Mouse (Mus musculus) MEL (cell line): ENCODE data around the gene Gas8. TPM values are rescaled to one million over a fixed set of nuclear protein-coding genes. Genes with fewer than 3 reads are reported as not detected.
A peak's percentile ranks its signal among the peaks of the same experiment; 100 is the strongest.
"Not testable (repeated sequence)": the region's sequence is repeated elsewhere in the genome, so short reads cannot be mapped to it uniquely, and the experiment has no call there.

Experiments used
- DNase-seq: peaks from one replicate; pipeline ENCODE4 v3.0.0; 2011; ENCODE audit warnings: low read depth, low spot score
- H3K27ac ChIP-seq: 2 replicates; pipeline ENCODE4 v1.5.1; 2012; ENCODE audit warnings: low read depth, mild to moderate bottlenecking, control low read depth, low read length, moderate library complexity; ENCODE audit not compliant: control insufficient read depth
- H3K27me3 ChIP-seq, 2 experiments: fragments of 150-350 bp in 1 of 2; sonication (generic) in 1 of 2; 2 replicates each; pipeline ENCODE4 v1.6.1; 2012; ENCODE audit warnings: low read length in 2 of 2, mild to moderate bottlenecking in 2 of 2, improper control_type of control experiment in 1 of 2, moderate library complexity in 1 of 2; ENCODE audit not compliant: insufficient read depth in 2 of 2, control insufficient read depth in 1 of 2
- H3K36me3 ChIP-seq, 2 experiments: 2 replicates each; pipeline ENCODE4 v1.6.1; 2012 to 2014; ENCODE audit warnings: low read length in 2 of 2, improper control_type of control experiment in 1 of 2, inconsistent platforms in 1 of 2, mild to moderate bottlenecking in 1 of 2; ENCODE audit not compliant: insufficient read depth in 2 of 2, control insufficient read depth in 1 of 2
- H3K4me1 ChIP-seq, 2 experiments: fragments of 150-350 bp in 1 of 2; sonication (generic) in 1 of 2; 2 replicates each; pipeline ENCODE4 v1.6.1; 2012; ENCODE audit warnings: low read length in 2 of 2, improper control_type of control experiment in 1 of 2, mild to moderate bottlenecking in 1 of 2; ENCODE audit not compliant: insufficient read depth in 2 of 2, control insufficient read depth in 1 of 2
- H3K4me3 ChIP-seq, 2 experiments: fragments of 150-350 bp in 1 of 2; sonication (generic) in 1 of 2; 2 replicates each; pipeline ENCODE4 v1.5.1; 2012; ENCODE audit warnings: low read depth in 2 of 2, low read length in 2 of 2, mild to moderate bottlenecking in 2 of 2, moderate library complexity in 2 of 2, control low read depth in 1 of 2, improper control_type of control experiment in 1 of 2; ENCODE audit not compliant: control insufficient read depth in 1 of 2, insufficient read depth in 1 of 2
- H3K79me2 ChIP-seq: 2 replicates; pipeline ENCODE4 v1.6.1; 2012; ENCODE audit warnings: mild to moderate bottlenecking, low read length, moderate library complexity; ENCODE audit not compliant: control insufficient read depth, poor library complexity, insufficient read depth
- H3K9ac ChIP-seq: 2 replicates; pipeline ENCODE4 v1.6.1; 2012; ENCODE audit warnings: low read depth, mild to moderate bottlenecking, control low read depth, low read length, moderate library complexity; ENCODE audit not compliant: control insufficient read depth, poor library complexity, severe bottlenecking
- H3K9me3 ChIP-seq: fragments of 150-350 bp; sonication (generic); replicated peaks from 2 replicates; pipeline ENCODE4 v1.6.1; 2012; ENCODE audit warnings: mild to moderate bottlenecking, low read length, improper control_type of control experiment, moderate library complexity; ENCODE audit not compliant: insufficient read depth
- TBP ChIP-seq: IDR thresholded peaks from 2 replicates; pipeline ENCODE4 v1.8.0; 2011; ENCODE audit warnings: low read depth, low read length, improper control_type of control experiment
- polyA plus RNA-seq, 2 experiments: library from polyadenylated mRNA; stranded (reverse) in 1 of 2; unstranded in 1 of 2; fragments of >175 nt in 1 of 2; fragments of >200 nt in 1 of 2; gene quantifications; 2 replicates each; pipeline versions ENCODE4 v1.2.1 to v1.2.4; 2012; ENCODE audit warnings: low replicate concordance in 2 of 2, low read depth in 1 of 2; ENCODE audit not compliant: insufficient read length in 2 of 2, insufficient read depth in 1 of 2, missing spikeins in 1 of 2
- total RNA-seq: library from RNA; depleted of rRNA; stranded (reverse); fragments of 300-350 nt; gene quantifications from 2 replicates; pipeline ENCODE4 v1.2.3, GENCODE M21; 2012; rRNA removed

Gas8 gene
- total and polyA plus RNA-seq, 3 experiments = 14.4 to 179 (median 20.8) TPM

DNA sequence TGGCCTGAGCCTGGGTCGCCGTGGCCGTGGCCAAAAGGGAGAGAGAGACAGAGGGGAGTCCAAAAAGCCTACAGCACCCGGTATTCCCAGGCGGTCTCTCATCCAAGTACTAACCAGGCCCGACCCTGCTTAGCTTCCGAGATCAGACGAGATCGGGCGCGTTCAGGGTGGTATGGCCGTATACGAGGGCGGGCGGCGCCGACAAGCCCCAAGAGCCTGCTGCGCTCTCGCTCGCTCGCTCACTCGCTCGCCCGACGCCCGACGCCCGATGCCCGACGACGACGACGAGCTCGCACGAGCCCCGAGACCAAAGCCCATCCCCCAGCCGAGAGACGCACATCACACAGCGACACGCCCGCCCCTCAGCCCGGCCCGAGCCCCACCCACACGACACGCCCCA lies 45.6 kb downstream of the Gas8 start:
- H3K79me2 ChIP-seq, H3K27ac ChIP-seq, H3K4me1 ChIP-seq, DNase-seq, H3K27me3 ChIP-seq, H3K9ac ChIP-seq, H3K36me3 ChIP-seq, H3K4me3 ChIP-seq, H3K9me3 ChIP-seq: not testable (repeated sequence)
- peak; percentile 63 for TF ChIP-seq TBP

DNA sequence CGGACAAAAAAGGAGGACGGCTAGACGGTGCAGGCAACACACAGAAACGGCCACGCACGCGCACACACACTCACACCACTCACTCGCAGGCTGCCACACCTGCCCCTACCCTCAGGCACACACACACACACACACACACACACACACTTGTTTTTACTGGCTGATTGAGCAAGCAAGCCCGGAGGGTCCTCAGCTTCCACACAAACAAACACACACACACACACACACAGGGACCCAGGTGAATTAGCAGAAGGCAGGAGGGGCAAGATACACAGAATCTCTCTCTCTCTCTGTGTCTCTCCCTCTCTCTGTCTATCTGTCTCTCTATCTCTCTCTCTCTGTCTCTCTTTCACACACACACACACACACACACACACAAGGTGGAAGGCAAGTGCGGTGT lies 56.8 kb downstream of the Gas8 start:
- not testable (repeated sequence) for H3K27ac ChIP-seq, H3K9ac ChIP-seq, DNase-seq, H3K9me3 ChIP-seq, H3K4me1 ChIP-seq, H3K36me3 ChIP-seq, H3K4me3 ChIP-seq, H3K27me3 ChIP-seq, H3K79me2 ChIP-seq

Other genes with a start within 250 kb of the Gas8 start
- 22.9 and 32.2 TPM in 2 replicates for gene Fanca, start 200.3 kb upstream of the Gas8 start, total RNA-seq
- gene Fanca, start 200.3 kb upstream of the Gas8 start, polyA plus RNA-seq = 10 to 100 TPM in 1 of 2 experiments, not detected in 1; 75.9 TPM
- gene Spire2, start 186.1 kb upstream of the Gas8 start, total RNA-seq = 1.1 and 2.8 TPM in 2 replicates
- 1 to 10 TPM in 1 of 2 experiments, not detected in 1; 5.4 TPM for gene Spire2, start 186.1 kb upstream of the Gas8 start, polyA plus RNA-seq
- 107 TPM in 2 replicates for gene Tcf25, start 145.1 kb upstream of the Gas8 start, total RNA-seq
- gene Tcf25, start 145.1 kb upstream of the Gas8 start, polyA plus RNA-seq = 100 to 1,000 TPM in 1 of 2 experiments, not detected in 1; 327 TPM
- gene Mc1r, start 111.7 kb upstream of the Gas8 start, total RNA-seq = 0.31 and 0.36 TPM in 2 replicates
- gene Mc1r, start 111.7 kb upstream of the Gas8 start, polyA plus RNA-seq = under 1 TPM in 1 of 2 experiments, not detected in 1; 0.45 TPM
- gene Tubb3, start 107.4 kb upstream of the Gas8 start, total RNA-seq = 0.69 TPM in 2 replicates
- gene Tubb3, start 107.4 kb upstream of the Gas8 start, polyA plus RNA-seq = 1 to 10 TPM in 1 of 2 experiments, not detected in 1; 1.4 TPM
- gene Def8, start 95.3 kb upstream of the Gas8 start, total RNA-seq = 23.8 and 26.0 TPM in 2 replicates
- gene Def8, start 95.3 kb upstream of the Gas8 start, polyA plus RNA-seq = 10 to 100 TPM in 1 of 2 experiments, not detected in 1; 34.0 TPM
- gene Afg3l1, start 40.9 kb upstream of the Gas8 start, total RNA-seq = 27.5 and 31.0 TPM in 2 replicates
- gene Afg3l1, start 40.9 kb upstream of the Gas8 start, polyA plus RNA-seq = 10 to 100 TPM in 1 of 2 experiments, not detected in 1; 68.4 TPM
- gene Dbndd1, start 3.4 kb upstream of the Gas8 start, total RNA-seq = 0.29 and 0.73 TPM in 2 replicates
- gene Dbndd1, start 3.4 kb upstream of the Gas8 start, polyA plus RNA-seq = 1 to 10 TPM in 1 of 2 experiments, not detected in 1; 4.2 TPM
- not detected in 2 replicates for gene Rhou, start 135.1 kb downstream of the Gas8 start, total RNA-seq
- not detected for gene Rhou, start 135.1 kb downstream of the Gas8 start, polyA plus RNA-seq